Mouse (Mus musculus) cerebellum, adult 11-12 months (tissue): ENCODE measurements around the gene Plekha1.

ENCODE experiments used
- DNase-seq: peaks from one replicate; pipeline ENCODE4 v3.0.0; 2022

Gene Plekha1

DNA sequence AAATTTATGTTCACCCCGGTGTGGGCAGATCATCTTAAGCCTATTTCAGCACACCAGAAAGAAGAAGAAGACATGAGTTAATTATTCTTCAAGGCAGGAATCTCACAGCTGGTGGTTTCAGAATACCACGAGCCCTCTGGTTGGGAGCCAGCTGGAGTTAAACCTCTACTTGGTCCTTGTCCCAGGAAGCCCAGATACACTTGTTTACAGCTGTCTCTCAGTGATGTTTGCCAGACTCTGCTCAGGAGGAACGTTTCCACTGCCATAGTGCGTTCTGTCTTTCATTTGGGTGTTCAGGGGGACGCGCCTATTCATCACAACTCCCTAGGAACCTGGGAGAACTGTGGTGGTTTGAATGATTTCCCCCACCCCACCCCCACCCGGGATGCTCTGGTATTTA lies 94.3 kb downstream of the Plekha1 start:
- no peak for DNase-seq

DNA sequence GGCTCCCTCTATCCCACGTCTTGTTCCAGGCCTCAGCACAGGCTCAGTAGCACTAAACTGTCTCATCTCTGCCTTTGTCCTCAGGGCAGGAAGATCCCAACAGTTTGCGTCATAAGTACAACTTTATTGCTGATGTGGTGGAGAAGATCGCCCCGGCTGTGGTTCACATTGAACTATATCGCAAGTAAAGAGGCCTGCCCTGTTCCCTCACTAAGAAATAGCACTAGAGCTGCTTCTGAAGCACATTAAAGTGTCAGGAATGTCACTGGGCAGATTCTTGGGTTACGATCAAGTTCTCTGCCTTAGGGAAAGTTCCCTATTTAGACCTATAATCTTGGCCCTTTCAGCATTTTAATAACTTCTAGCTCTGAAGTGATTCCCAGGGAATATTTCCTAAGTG lies 95.9 kb downstream of the Plekha1 start:
- no peak for DNase-seq
